Mouse (Mus musculus): ENCODE results near the gene Bcl2a1d. TPM values are rescaled to one million over a fixed set of nuclear protein-coding genes. Genes with fewer than 3 reads are reported as not detected.
A peak's percentile ranks its signal among the peaks of the same experiment; 100 is the strongest.
"Not testable (repeated sequence)": the region's sequence is repeated elsewhere in the genome, so short reads cannot be mapped to it uniquely, and the experiment has no call there.

The Bcl2a1d gene
- polyA plus RNA-seq (2015; fragmentation: Nextera tagmentation; extraction: Ambion mirVana), result 2.1 and 3.2 TPM in 2 replicates

GRCm38 (mm10) chr9:88731728-88732127 lies at the start of gene Bcl2a1d:
TSS of gene Bcl2a1d (minus strand) at chr9:88731914.
- H3K9ac ChIP-seq (ENCODE audit: low read length), result not testable (repeated sequence)

GRCm38 (mm10) chr9:88770239-88770638 lies 38.5 kb upstream of the Bcl2a1d start:
- not testable (repeated sequence) for H3K36me3 ChIP-seq (ENCODE audit: control insufficient read depth, insufficient read depth, low read length); H3K9ac ChIP-seq (ENCODE audit: low read length); H3K4me2 ChIP-seq (ENCODE audit: low read depth, low read length); H3K4me1 ChIP-seq (replicated peaks; ENCODE audit: control insufficient read depth, insufficient read depth, low read length); H3K27ac ChIP-seq (ENCODE audit: low read length); H3K4me3 ChIP-seq (ENCODE audit: low read length); H3K27me3 ChIP-seq (ENCODE audit: control insufficient read depth, insufficient read depth, low read depth, low read length); ATAC-seq (ENCODE audit: low read depth); H3K9me3 ChIP-seq (ENCODE audit: control insufficient read depth, low read length)
- 86% methylated on average over 2 of the region's 6 CpGs for WGBS

More at GRCm38 (mm10) chr9:88731728-88732127, at the start of gene Bcl2a1d:
- H3K4me3 ChIP-seq (ENCODE audit: low read length); H3K4me2 ChIP-seq (ENCODE audit: low read depth, low read length); H3K27ac ChIP-seq (ENCODE audit: low read length); H3K36me3 ChIP-seq (ENCODE audit: control insufficient read depth, insufficient read depth, low read length); H3K27me3 ChIP-seq (ENCODE audit: control insufficient read depth, insufficient read depth, low read depth, low read length); H3K4me1 ChIP-seq (replicated peaks; ENCODE audit: control insufficient read depth, insufficient read depth, low read length); H3K9me3 ChIP-seq (ENCODE audit: control insufficient read depth, low read length): not testable (repeated sequence)
- 45% methylated on average over 5 of the region's 5 CpGs for WGBS
- ATAC-seq (ENCODE audit: low read depth), result peak; percentile 41; the same call in 1 of the 2 replicates

GRCm38 (mm10) chr9:88769470-88769869 lies 37.8 kb upstream of the Bcl2a1d start:
- H3K4me2 ChIP-seq (ENCODE audit: low read depth, low read length); H3K27me3 ChIP-seq (ENCODE audit: control insufficient read depth, insufficient read depth, low read depth, low read length); H3K9me3 ChIP-seq (ENCODE audit: control insufficient read depth, low read length); H3K27ac ChIP-seq (ENCODE audit: low read length); H3K36me3 ChIP-seq (ENCODE audit: control insufficient read depth, insufficient read depth, low read length); H3K4me1 ChIP-seq (replicated peaks; ENCODE audit: control insufficient read depth, insufficient read depth, low read length); ATAC-seq (ENCODE audit: low read depth); H3K4me3 ChIP-seq (ENCODE audit: low read length); H3K9ac ChIP-seq (ENCODE audit: low read length): not testable (repeated sequence)
- WGBS, result 79% methylated on average over 4 of the region's 5 CpGs

GRCm38 (mm10) chr9:88746687-88747086 lies 15.0 kb upstream of the Bcl2a1d start:
- not testable (repeated sequence) for H3K27me3 ChIP-seq (ENCODE audit: control insufficient read depth, insufficient read depth, low read depth, low read length); H3K4me2 ChIP-seq (ENCODE audit: low read depth, low read length); H3K4me1 ChIP-seq (replicated peaks; ENCODE audit: control insufficient read depth, insufficient read depth, low read length); H3K9ac ChIP-seq (ENCODE audit: low read length); H3K27ac ChIP-seq (ENCODE audit: low read length); H3K4me3 ChIP-seq (ENCODE audit: low read length); H3K9me3 ChIP-seq (ENCODE audit: control insufficient read depth, low read length); ATAC-seq (ENCODE audit: low read depth); H3K36me3 ChIP-seq (ENCODE audit: control insufficient read depth, insufficient read depth, low read length)
- no CpG with 5 or more reads among the region's 2 CpGs for WGBS

GRCm38 (mm10) chr9:88746046-88746445 lies 14.3 kb upstream of the Bcl2a1d start:
- H3K9me3 ChIP-seq (ENCODE audit: control insufficient read depth, low read length); H3K36me3 ChIP-seq (ENCODE audit: control insufficient read depth, insufficient read depth, low read length); H3K4me3 ChIP-seq (ENCODE audit: low read length); H3K4me2 ChIP-seq (ENCODE audit: low read depth, low read length); ATAC-seq (ENCODE audit: low read depth); H3K4me1 ChIP-seq (replicated peaks; ENCODE audit: control insufficient read depth, insufficient read depth, low read length); H3K27ac ChIP-seq (ENCODE audit: low read length); H3K27me3 ChIP-seq (ENCODE audit: control insufficient read depth, insufficient read depth, low read depth, low read length); H3K9ac ChIP-seq (ENCODE audit: low read length): not testable (repeated sequence)
- WGBS, result 80% methylated on average over 1 of the region's 2 CpGs

GRCm38 (mm10) chr9:88735289-88735688 lies 3.6 kb upstream of the Bcl2a1d start:
- H3K27me3 ChIP-seq (ENCODE audit: control insufficient read depth, insufficient read depth, low read depth, low read length); H3K27ac ChIP-seq (ENCODE audit: low read length); H3K4me1 ChIP-seq (replicated peaks; ENCODE audit: control insufficient read depth, insufficient read depth, low read length); H3K4me2 ChIP-seq (ENCODE audit: low read depth, low read length); H3K9me3 ChIP-seq (ENCODE audit: control insufficient read depth, low read length); ATAC-seq (ENCODE audit: low read depth); H3K4me3 ChIP-seq (ENCODE audit: low read length); H3K9ac ChIP-seq (ENCODE audit: low read length); H3K36me3 ChIP-seq (ENCODE audit: control insufficient read depth, insufficient read depth, low read length): not testable (repeated sequence)

- not testable (repeated sequence) for H3K9ac ChIP-seq (ENCODE audit: low read length); H3K4me2 ChIP-seq (ENCODE audit: low read depth, low read length); H3K27ac ChIP-seq (ENCODE audit: low read length); H3K9me3 ChIP-seq (ENCODE audit: control insufficient read depth, low read length); H3K27me3 ChIP-seq (ENCODE audit: control insufficient read depth, insufficient read depth, low read depth, low read length); H3K36me3 ChIP-seq (ENCODE audit: control insufficient read depth, insufficient read depth, low read length); H3K4me3 ChIP-seq (ENCODE audit: low read length); H3K4me1 ChIP-seq (replicated peaks; ENCODE audit: control insufficient read depth, insufficient read depth, low read length)
- ATAC-seq (ENCODE audit: low read depth), result peak; percentile 95
- WGBS, result 64% methylated on average over 1 of the region's 1 CpGs
These were observed 1.5 kb upstream of the Bcl2a1d start for GRCm38 (mm10) chr9:88733182-88733581.

GRCm38 (mm10) chr9:88732334-88732733 lies 620 bp upstream of the Bcl2a1d start:
- H3K27ac ChIP-seq (ENCODE audit: low read length); H3K4me1 ChIP-seq (replicated peaks; ENCODE audit: control insufficient read depth, insufficient read depth, low read length); H3K9me3 ChIP-seq (ENCODE audit: control insufficient read depth, low read length); H3K36me3 ChIP-seq (ENCODE audit: control insufficient read depth, insufficient read depth, low read length); H3K4me2 ChIP-seq (ENCODE audit: low read depth, low read length); H3K9ac ChIP-seq (ENCODE audit: low read length); H3K27me3 ChIP-seq (ENCODE audit: control insufficient read depth, insufficient read depth, low read depth, low read length); H3K4me3 ChIP-seq (ENCODE audit: low read length); ATAC-seq (ENCODE audit: low read depth): not testable (repeated sequence)
- 50% methylated on average over 1 of the region's 3 CpGs for WGBS

GRCm38 (mm10) chr9:88728311-88728710 lies 3.4 kb downstream of the Bcl2a1d start:
- H3K27me3 ChIP-seq (ENCODE audit: control insufficient read depth, insufficient read depth, low read depth, low read length); H3K4me1 ChIP-seq (replicated peaks; ENCODE audit: control insufficient read depth, insufficient read depth, low read length); ATAC-seq (ENCODE audit: low read depth): not testable (repeated sequence)

GRCm38 (mm10) chr9:88721628-88722027 lies 10.1 kb downstream of the Bcl2a1d start:
- not testable (repeated sequence) for H3K4me3 ChIP-seq (ENCODE audit: low read length); ATAC-seq (ENCODE audit: low read depth); H3K9ac ChIP-seq (ENCODE audit: low read length); H3K36me3 ChIP-seq (ENCODE audit: control insufficient read depth, insufficient read depth, low read length); H3K27ac ChIP-seq (ENCODE audit: low read length); H3K4me2 ChIP-seq (ENCODE audit: low read depth, low read length); H3K9me3 ChIP-seq (ENCODE audit: control insufficient read depth, low read length); H3K27me3 ChIP-seq (ENCODE audit: control insufficient read depth, insufficient read depth, low read depth, low read length); H3K4me1 ChIP-seq (replicated peaks; ENCODE audit: control insufficient read depth, insufficient read depth, low read length)

More at GRCm38 (mm10) chr9:88728311-88728710, 3.4 kb downstream of the Bcl2a1d start:
- H3K4me2 ChIP-seq (ENCODE audit: low read depth, low read length); H3K9me3 ChIP-seq (ENCODE audit: control insufficient read depth, low read length); H3K36me3 ChIP-seq (ENCODE audit: control insufficient read depth, insufficient read depth, low read length); H3K9ac ChIP-seq (ENCODE audit: low read length); H3K4me3 ChIP-seq (ENCODE audit: low read length); H3K27ac ChIP-seq (ENCODE audit: low read length): not testable (repeated sequence)

Data from lung, embryonic 16.5 days (tissue).